Mouse (Mus musculus) heart, adult 2 months (tissue): ENCODE results near the gene Mrpl4. TPM values are rescaled to one million over a fixed set of nuclear protein-coding genes. Genes with fewer than 3 reads are reported as not detected.
"Not testable (repeated sequence)": the region's sequence is repeated elsewhere in the genome, so short reads cannot be mapped to it uniquely, and the experiment has no call there.

Experiments
- DNase-seq, 2 experiments: peaks; one replicate each; pipeline ENCODE4 v3.0.0; 2021
- H3K27ac ChIP-seq: fragments of 200-600 bp; 2 replicates; pipeline ENCODE4 v1.8.1; 2022
- H3K27me3 ChIP-seq: fragments of 200-500 bp; 2 replicates; pipeline ENCODE4 v1.6.1; 2012; ENCODE audit warnings: mild to moderate bottlenecking, low read length, inconsistent platforms, mixed read lengths; ENCODE audit not compliant: control insufficient read depth, insufficient read depth
- H3K36me3 ChIP-seq: fragments of 200-500 bp; 2 replicates; pipeline ENCODE4 v1.6.1; 2012; ENCODE audit warnings: low read length, inconsistent platforms; ENCODE audit not compliant: control insufficient read depth, insufficient read depth
- H3K4me1 ChIP-seq: fragments of 200-500 bp; 2 replicates; pipeline ENCODE4 v1.6.1; 2011; ENCODE audit warnings: low read length; ENCODE audit not compliant: control insufficient read depth, insufficient read depth
- H3K4me3 ChIP-seq: fragments of 200-600 bp; 2 replicates; pipeline ENCODE4 v1.8.1; 2022
- H3K79me2 ChIP-seq: fragments of 200-500 bp; replicated peaks from 2 replicates; pipeline ENCODE4 v1.6.1; 2012; ENCODE audit warnings: mild to moderate bottlenecking, inconsistent platforms, low read length, moderate library complexity, mixed read lengths; ENCODE audit not compliant: control insufficient read depth, insufficient read depth
- H3K9ac ChIP-seq: fragments of 200-500 bp; 2 replicates; pipeline ENCODE4 v1.6.1; 2012; ENCODE audit warnings: low read depth, mild to moderate bottlenecking, control low read depth, inconsistent platforms, low read length, mixed read lengths
- CTCF ChIP-seq: fragments of 200-600 bp; IDR thresholded peaks from 2 replicates; pipeline ENCODE4 v1.8.1; 2022; ENCODE audit warnings: antibody characterized with exemption, mild to moderate bottlenecking, moderate library complexity
- EP300 ChIP-seq: fragments of 200-500 bp; IDR thresholded peaks from 2 replicates; pipeline ENCODE4 v1.6.1; 2011; ENCODE audit warnings: low read depth, low read length, control low read depth; ENCODE audit not compliant: insufficient read depth
- POLR2A ChIP-seq: fragments of 200-500 bp; IDR thresholded peaks from 2 replicates; pipeline ENCODE4 v1.6.1; 2011; ENCODE audit warnings: mild to moderate bottlenecking, low read depth, low read length, control low read depth; ENCODE audit not compliant: insufficient read depth
- WGBS: fragments of 180-500 bp; shearing (Covaris S2); methylation state at CpG from one replicate; pipeline ENCODE4 v1.1.7; 2018; 5-methylcytosine and 5-hydroxymethylcytosine counted together
- intact Hi-C: fragments of 180-260 bp; cut with DNase I; formaldehyde crosslinking; loops from one replicate; pipeline ENCODE4 v1.15.1; 2025
- microRNA-seq, 2 experiments: library from miRNA; unstranded; fragments of <30 nt; microRNA quantifications; one replicate each; pipeline ENCODE4 v1.2.0; 2021
- polyA plus RNA-seq: library from polyadenylated mRNA; depleted of rRNA; stranded (reverse); fragments of >200 nt; gene quantifications from 2 replicates; pipeline ENCODE4 v1.2.3, GENCODE M21; 2012; rRNA removed
- total RNA-seq, 2 experiments: library from RNA; stranded (reverse); gene quantifications; 2 replicates each; pipeline ENCODE4 v1.2.3; 2021

The Mrpl4 gene
- total and polyA plus RNA-seq, 3 experiments: 124 to 226 (median 130) TPM

DNA sequence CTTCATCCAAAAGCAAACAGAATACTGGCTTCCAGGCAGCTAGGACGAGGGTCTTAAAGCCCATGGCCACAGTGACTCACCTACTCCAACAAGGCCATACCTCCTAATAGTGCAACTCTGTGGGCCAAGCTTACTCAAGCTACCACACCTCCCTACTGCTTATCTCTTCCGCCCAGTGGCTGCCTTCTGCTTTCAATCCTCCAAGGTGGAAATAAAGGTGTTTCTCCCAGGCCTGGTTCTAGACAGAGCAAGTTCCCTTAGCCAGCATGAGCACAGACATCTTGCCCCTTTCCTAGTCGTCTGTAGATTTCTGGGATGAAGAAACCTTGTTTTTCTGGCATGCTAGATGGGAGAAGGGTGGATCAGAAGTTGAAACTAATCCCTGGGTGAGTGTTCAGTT is 37.2 kb downstream of the Mrpl4 start:
- 81% methylated on average over 3 of the region's 3 CpGs for WGBS
- intact Hi-C loops: no loop called here
- H3K9ac ChIP-seq: no peak overlapping the region
- H3K27ac ChIP-seq: no peak overlapping the region
- no peaks in the 10 kb centered on the region for H3K36me3 ChIP-seq
- no peak overlapping the region for H3K4me3 ChIP-seq
- peaks cover 8% of the 10 kb centered on the region for H3K27me3 ChIP-seq
- DNase-seq: no peak
- no peak for TF ChIP-seq CTCF
- H3K4me1 ChIP-seq: no peaks in the 10 kb centered on the region
- no peaks in the 10 kb centered on the region for H3K79me2 ChIP-seq

DNA sequence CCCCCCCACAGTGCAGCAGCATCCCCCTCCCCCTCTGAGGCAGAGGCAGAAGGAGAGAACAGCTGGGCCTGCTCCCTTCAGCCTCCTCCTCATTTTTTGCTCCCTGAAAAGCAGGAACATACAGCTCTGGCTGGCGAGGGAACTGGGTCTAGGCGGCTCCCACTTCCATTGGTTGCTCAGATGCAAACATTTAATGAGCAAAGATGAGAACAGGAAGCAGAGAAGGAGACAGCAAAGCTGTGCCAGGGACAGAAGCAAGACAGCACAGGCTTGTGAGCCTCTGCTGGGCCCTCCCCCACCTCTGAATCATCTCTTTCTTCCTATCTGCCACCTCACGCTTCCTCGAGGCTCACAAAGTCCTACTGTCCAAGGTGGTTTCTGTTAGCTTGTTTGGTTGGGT is 38.8 kb downstream of the Mrpl4 start:
- H3K79me2 ChIP-seq: no peaks in the 10 kb centered on the region
- 52% methylated on average over 4 of the region's 4 CpGs for WGBS
- no peaks in the 10 kb centered on the region for H3K4me1 ChIP-seq
- intact Hi-C loops: no loop called here
- TF ChIP-seq CTCF: no peak
- no peak for TF ChIP-seq EP300
- TF ChIP-seq POLR2A: no peak
- DNase-seq: no peak
- H3K27ac ChIP-seq: no peak overlapping the region
- no peaks in the 10 kb centered on the region for H3K36me3 ChIP-seq
- H3K4me3 ChIP-seq: no peak overlapping the region
- H3K27me3 ChIP-seq: peaks cover 3% of the 10 kb centered on the region; the same call in 1 of the 2 replicates
- H3K9ac ChIP-seq: no peak overlapping the region

DNA sequence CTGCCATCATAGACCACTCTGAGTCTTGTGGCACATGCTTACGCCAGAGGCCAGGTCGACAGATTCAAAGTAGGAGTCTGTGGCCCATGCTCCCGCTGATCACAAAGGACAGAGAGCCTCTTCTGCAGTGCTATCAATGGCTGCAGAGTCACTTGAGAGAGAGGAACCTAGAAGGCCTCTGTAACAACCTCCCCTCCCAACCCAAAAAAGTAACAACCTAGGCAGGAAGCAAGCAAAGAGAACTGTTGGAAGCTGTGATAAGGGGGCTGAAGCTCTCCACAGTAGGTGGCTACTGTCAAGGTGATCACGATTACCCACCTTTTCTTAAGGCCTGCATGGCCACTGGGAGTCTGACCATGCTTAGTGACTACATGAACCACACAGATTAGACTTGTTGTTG is 41.0 kb downstream of the Mrpl4 start:
- no peak for DNase-seq
- H3K4me1 ChIP-seq: no peaks in the 10 kb centered on the region
- no peaks in the 10 kb centered on the region for H3K36me3 ChIP-seq
- 86% methylated on average over 4 of the region's 4 CpGs for WGBS
- intact Hi-C loops: no loop called here
- H3K79me2 ChIP-seq: no peaks in the 10 kb centered on the region
- no peak overlapping the region for H3K27ac ChIP-seq
- no peaks in the 10 kb centered on the region for H3K27me3 ChIP-seq
- no peak overlapping the region for H3K4me3 ChIP-seq
- TF ChIP-seq POLR2A (no peak), CTCF (no peak), EP300 (no peak)
- H3K9ac ChIP-seq: no peak overlapping the region

DNA sequence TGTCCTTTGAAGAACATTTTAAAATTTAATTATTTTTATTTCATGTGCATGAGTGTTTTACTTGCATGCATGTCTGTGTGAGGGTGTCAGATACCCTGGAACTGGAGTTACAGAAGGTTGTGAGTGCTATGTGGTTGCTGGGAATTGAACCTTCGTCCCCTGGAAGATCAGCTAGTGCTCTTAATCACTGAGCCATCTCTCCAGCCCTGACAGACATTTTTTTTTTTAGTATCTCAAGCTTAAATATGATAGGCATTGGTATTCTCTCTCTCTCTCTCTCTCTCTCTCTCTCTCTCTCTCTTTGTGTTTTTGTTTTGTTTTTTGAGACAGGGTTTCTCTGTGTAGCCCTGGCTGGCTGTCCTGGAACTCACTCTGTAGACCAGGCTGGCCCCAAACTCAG is 42.2 kb downstream of the Mrpl4 start:
- H3K27ac ChIP-seq, H3K4me3 ChIP-seq, DNase-seq, H3K36me3 ChIP-seq, H3K27me3 ChIP-seq, H3K79me2 ChIP-seq, intact Hi-C loops, H3K9ac ChIP-seq, H3K4me1 ChIP-seq: not testable (repeated sequence)
- 58% methylated on average over 1 of the region's 1 CpGs for WGBS

DNA sequence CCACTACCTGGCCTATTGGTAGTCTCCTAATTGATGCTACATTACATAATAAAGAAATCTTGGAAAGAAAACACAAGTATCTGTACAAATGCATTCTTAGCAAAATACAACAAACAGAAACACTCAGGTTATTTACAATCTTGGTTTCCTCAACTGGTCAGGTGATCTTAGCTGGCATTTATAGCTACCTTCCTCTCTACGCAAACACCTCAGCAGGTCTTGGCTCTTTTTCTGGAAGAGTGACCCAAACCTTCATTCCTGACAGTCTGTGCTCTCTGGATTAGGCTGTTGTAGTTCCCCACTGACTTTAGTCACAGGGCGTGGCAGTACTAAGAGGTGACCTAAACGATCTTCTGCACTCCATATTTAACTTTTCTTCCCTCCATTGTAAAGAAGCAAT is 42.7 kb downstream of the Mrpl4 start:
- Histone ChIP-seq H3K9ac (no peak overlapping the region), H3K4me1 (no peaks in the 10 kb centered on the region), H3K4me3 (no peak overlapping the region), H3K27ac (no peak overlapping the region), H3K36me3 (no peaks in the 10 kb centered on the region), H3K79me2 (no peaks in the 10 kb centered on the region), H3K27me3 (no peaks in the 10 kb centered on the region)
- intact Hi-C loops: no loop called here
- WGBS: 73% methylated on average over 3 of the region's 3 CpGs
- no peak for TF ChIP-seq EP300
- TF ChIP-seq POLR2A: no peak
- TF ChIP-seq CTCF: no peak
- no peak for DNase-seq

DNA sequence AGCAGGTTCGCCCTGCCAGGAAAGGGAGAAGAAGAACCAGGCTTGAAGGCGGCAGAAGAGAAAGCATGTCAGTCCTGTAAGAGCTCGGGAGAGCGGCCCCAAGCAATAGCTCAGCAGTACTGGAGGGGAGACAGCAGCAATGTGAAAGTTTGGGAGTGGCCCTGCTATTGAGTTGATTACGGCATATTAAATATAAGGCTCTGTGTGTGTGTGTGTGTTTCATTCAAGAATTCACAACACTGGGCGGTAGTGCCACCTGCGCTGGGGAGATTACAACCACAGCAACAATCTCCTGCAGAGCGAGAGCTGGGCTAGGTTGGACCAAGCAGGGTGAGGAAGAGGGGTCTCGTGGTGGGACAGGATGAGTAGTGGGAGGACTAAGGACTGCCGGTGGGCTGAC is 49.0 kb downstream of the Mrpl4 start:
- whole genome bisulfite sequencing: 66% methylated on average over 10 of the region's 10 CpGs
- H3K27ac ChIP-seq: no peak overlapping the region
- no peaks in the 10 kb centered on the region for H3K36me3 ChIP-seq
- no peak overlapping the region for H3K4me3 ChIP-seq
- TF ChIP-seq CTCF: no peak
- no peak for TF ChIP-seq POLR2A
- no peak for TF ChIP-seq EP300
- H3K79me2 ChIP-seq: no peaks in the 10 kb centered on the region
- intact Hi-C loops: no loop called here
- no peak overlapping the region for H3K9ac ChIP-seq
- H3K4me1 ChIP-seq: no peaks in the 10 kb centered on the region
- H3K27me3 ChIP-seq: no peaks in the 10 kb centered on the region
- no peak for DNase-seq

Small RNA genes lying within 50 kb of the gene (microRNA-seq; reads per million reads assigned to microRNA genes)
- 0 reads per million in 2 experiments for gene Mir1900

Other genes starting within 250 kb of the Mrpl4 start
- 10 to 100 TPM in 1 of 2 experiments, 1 to 10 TPM in 1; 7.0 to 19.7 TPM for gene Col5a3, start 187.7 kb upstream of the Mrpl4 start, total RNA-seq
- gene Col5a3, start 187.7 kb upstream of the Mrpl4 start, polyA plus RNA-seq: 11.6 and 13.5 TPM in 2 replicates
- not detected for gene Rdh8, start 184.2 kb upstream of the Mrpl4 start, total RNA-seq
- not detected in 2 replicates for gene Rdh8, start 184.2 kb upstream of the Mrpl4 start, polyA plus RNA-seq
- 1 to 10 TPM; 3.9 to 4.3 TPM for gene A230050P20Rik, start 134.1 kb upstream of the Mrpl4 start, total RNA-seq
- gene A230050P20Rik, start 134.1 kb upstream of the Mrpl4 start, polyA plus RNA-seq: 16.4 and 21.2 TPM in 2 replicates
- gene Angptl6, start 123.0 kb upstream of the Mrpl4 start, total RNA-seq: 1 to 10 TPM; 3.9 to 4.0 TPM
- gene Angptl6, start 123.0 kb upstream of the Mrpl4 start, polyA plus RNA-seq: 4.0 and 5.4 TPM in 2 replicates
- 1 to 10 TPM; 5.9 to 6.7 TPM for gene Ppan, start 114.6 kb upstream of the Mrpl4 start, total RNA-seq
- gene Ppan, start 114.6 kb upstream of the Mrpl4 start, polyA plus RNA-seq: 11.9 and 18.8 TPM in 2 replicates
- gene Eif3g, start 104.1 kb upstream of the Mrpl4 start, total RNA-seq: 100 to 1,000 TPM; 101 to 113 TPM
- gene Eif3g, start 104.1 kb upstream of the Mrpl4 start, polyA plus RNA-seq: 69.6 and 69.9 TPM in 2 replicates
- 10 to 100 TPM; 11.1 to 11.6 TPM for gene Dnmt1, start 42.9 kb upstream of the Mrpl4 start, total RNA-seq
- 9.1 and 11.7 TPM in 2 replicates for gene Dnmt1, start 42.9 kb upstream of the Mrpl4 start, polyA plus RNA-seq
- 1 to 10 TPM; 2.8 to 3.2 TPM for gene S1pr2, start 26.0 kb upstream of the Mrpl4 start, total RNA-seq
- 4.2 and 6.1 TPM in 2 replicates for gene S1pr2, start 26.0 kb upstream of the Mrpl4 start, polyA plus RNA-seq
- 1 to 10 TPM; 7.6 to 9.2 TPM for gene Icam1, start 13.2 kb downstream of the Mrpl4 start, total RNA-seq
- gene Icam1, start 13.2 kb downstream of the Mrpl4 start, polyA plus RNA-seq: 12.4 and 15.3 TPM in 2 replicates
- 1 to 10 TPM in 1 of 2 experiments, under 1 TPM in 1; 0.84 to 1.0 TPM for gene Icam4, start 26.6 kb downstream of the Mrpl4 start, total RNA-seq
- gene Icam4, start 26.6 kb downstream of the Mrpl4 start, polyA plus RNA-seq: 0.70 and 1.4 TPM in 2 replicates
- not detected for gene Icam5, start 29.3 kb downstream of the Mrpl4 start, total RNA-seq
- 0.06 and 0.08 TPM in 2 replicates for gene Icam5, start 29.3 kb downstream of the Mrpl4 start, polyA plus RNA-seq
- not detected for gene Zglp1, start 64.4 kb downstream of the Mrpl4 start, total RNA-seq
- not detected in 2 replicates for gene Zglp1, start 64.4 kb downstream of the Mrpl4 start, polyA plus RNA-seq
- under 1 TPM in 1 of 2 experiments, not detected in 1; 0.30 TPM for gene Gm49373, start 70.4 kb downstream of the Mrpl4 start, total RNA-seq
- gene Gm49373, start 70.4 kb downstream of the Mrpl4 start, polyA plus RNA-seq: 0.27 and 0.32 TPM in 2 replicates
- 10 to 100 TPM; 35.8 to 41.4 TPM for gene Fdx1l, start 70.9 kb downstream of the Mrpl4 start, total RNA-seq
- 48.3 and 51.1 TPM in 2 replicates for gene Fdx1l, start 70.9 kb downstream of the Mrpl4 start, polyA plus RNA-seq
- under 1 TPM; 0.31 to 0.34 TPM for gene Gm38431, start 89.3 kb downstream of the Mrpl4 start, total RNA-seq
- gene Gm38431, start 89.3 kb downstream of the Mrpl4 start, polyA plus RNA-seq: 2.0 and 2.3 TPM in 2 replicates
- 10 to 100 TPM; 26.3 to 27.9 TPM for gene Raver1, start 89.3 kb downstream of the Mrpl4 start, total RNA-seq
- 27.4 and 29.1 TPM in 2 replicates for gene Raver1, start 89.3 kb downstream of the Mrpl4 start, polyA plus RNA-seq
- 1 to 10 TPM; 7.3 to 8.1 TPM for gene Tyk2, start 128.5 kb downstream of the Mrpl4 start, total RNA-seq
- 13.5 and 13.7 TPM in 2 replicates for gene Tyk2, start 128.5 kb downstream of the Mrpl4 start, polyA plus RNA-seq
- gene Cdc37, start 147.2 kb downstream of the Mrpl4 start, total RNA-seq: 100 to 1,000 TPM; 150 to 162 TPM
- gene Cdc37, start 147.2 kb downstream of the Mrpl4 start, polyA plus RNA-seq: 62.3 and 96.1 TPM in 2 replicates
- 10 to 100 TPM; 58.9 to 60.0 TPM for gene Pde4a, start 163.0 kb downstream of the Mrpl4 start, total RNA-seq
- 57.2 and 68.9 TPM in 2 replicates for gene Pde4a, start 163.0 kb downstream of the Mrpl4 start, polyA plus RNA-seq
- gene Keap1, start 236.6 kb downstream of the Mrpl4 start, total RNA-seq: 10 to 100 TPM; 37.6 to 47.2 TPM
- 40.4 and 46.0 TPM in 2 replicates for gene Keap1, start 236.6 kb downstream of the Mrpl4 start, polyA plus RNA-seq
- 1 to 10 TPM; 1.2 to 1.3 TPM for gene S1pr5, start 245.7 kb downstream of the Mrpl4 start, total RNA-seq
- gene S1pr5, start 245.7 kb downstream of the Mrpl4 start, polyA plus RNA-seq: 0.73 and 1.5 TPM in 2 replicates